Mouse (Mus musculus): ENCODE measurements around the gene Ltbp1. TPM values are rescaled to one million over a fixed set of nuclear protein-coding genes. Genes with fewer than 3 reads are reported as not detected.

Gene Ltbp1
- total RNA-seq, 2 experiments from 2014 or later: 13.9 to 15.2 TPM

- DNase-seq (ENCODE audit: low spot score in 2 of 2): no peak
Measured at GRCm38 (mm10) chr17:75341227-75341626, 335.9 kb downstream of the Ltbp1 start.

- DNase-seq (ENCODE audit: low spot score in 2 of 2): no peak
Measured at GRCm38 (mm10) chr17:75345116-75345515, 339.7 kb downstream of the Ltbp1 start.

GRCm38 (mm10) chr17:75347414-75347813, 342.0 kb downstream of the Ltbp1 start:
- no peak for DNase-seq (ENCODE audit: low spot score in 2 of 2)

GRCm38 (mm10) chr17:75349109-75349508, 343.7 kb downstream of the Ltbp1 start:
- DNase-seq (ENCODE audit: low spot score in 2 of 2): no peak

- DNase-seq (ENCODE audit: low spot score in 2 of 2): no peak
Measured at GRCm38 (mm10) chr17:75349602-75350001, 344.2 kb downstream of the Ltbp1 start.

- DNase-seq (ENCODE audit: low spot score in 2 of 2): no peak
Measured at GRCm38 (mm10) chr17:75353323-75353722, 348.0 kb downstream of the Ltbp1 start.

GRCm38 (mm10) chr17:75355431-75355830, 350.1 kb downstream of the Ltbp1 start:
- DNase-seq (ENCODE audit: low spot score in 2 of 2): no peak

- no peak for DNase-seq (ENCODE audit: low spot score in 2 of 2)
Measured at GRCm38 (mm10) chr17:75360111-75360510, 354.7 kb downstream of the Ltbp1 start.

GRCm38 (mm10) chr17:75366332-75366731, 361.0 kb downstream of the Ltbp1 start:
- DNase-seq (ENCODE audit: low spot score in 2 of 2): no peak

GRCm38 (mm10) chr17:75367486-75368155, 362.3 kb downstream of the Ltbp1 start:
- no peak for DNase-seq (ENCODE audit: low spot score in 2 of 2)

- no peak for DNase-seq (ENCODE audit: low spot score in 2 of 2)
Measured at GRCm38 (mm10) chr17:75368580-75368979, 363.2 kb downstream of the Ltbp1 start.

- no peak for DNase-seq (ENCODE audit: low spot score in 2 of 2)
Measured at GRCm38 (mm10) chr17:75369351-75369750, 364.0 kb downstream of the Ltbp1 start.

GRCm38 (mm10) chr17:75370120-75370519, 364.8 kb downstream of the Ltbp1 start:
- DNase-seq (ENCODE audit: low spot score in 2 of 2): peak in 1 of 2 experiments; percentile 13

- DNase-seq (ENCODE audit: low spot score in 2 of 2): no peak
Measured at GRCm38 (mm10) chr17:75371650-75372049, 366.3 kb downstream of the Ltbp1 start.

- DNase-seq (ENCODE audit: low spot score in 2 of 2): peak; percentile 54 to 65
Measured at GRCm38 (mm10) chr17:75372371-75372770, 367.0 kb downstream of the Ltbp1 start.

- DNase-seq (ENCODE audit: low spot score in 2 of 2): no peak
Measured at GRCm38 (mm10) chr17:75374287-75375024, 369.1 kb downstream of the Ltbp1 start.

- no peak for DNase-seq (ENCODE audit: low spot score in 2 of 2)
Measured at GRCm38 (mm10) chr17:75378256-75378871, 373.0 kb downstream of the Ltbp1 start.

GRCm38 (mm10) chr17:75380167-75380566, 374.8 kb downstream of the Ltbp1 start:
- no peak for DNase-seq (ENCODE audit: low spot score in 2 of 2)

GRCm38 (mm10) chr17:75388402-75388801, 383.0 kb downstream of the Ltbp1 start:
- DNase-seq (ENCODE audit: low spot score in 2 of 2): no peak

GRCm38 (mm10) chr17:75390142-75390541, 384.8 kb downstream of the Ltbp1 start:
- DNase-seq (ENCODE audit: low spot score in 2 of 2): no peak

- DNase-seq (ENCODE audit: low spot score in 2 of 2): no peak
Measured at GRCm38 (mm10) chr17:75391429-75392192, 386.2 kb downstream of the Ltbp1 start.

Measured in adrenal gland, adult 18-20 months (tissue).